Mouse (Mus musculus): ENCODE results near the gene Nfyc.

Gene Nfyc

DNA sequence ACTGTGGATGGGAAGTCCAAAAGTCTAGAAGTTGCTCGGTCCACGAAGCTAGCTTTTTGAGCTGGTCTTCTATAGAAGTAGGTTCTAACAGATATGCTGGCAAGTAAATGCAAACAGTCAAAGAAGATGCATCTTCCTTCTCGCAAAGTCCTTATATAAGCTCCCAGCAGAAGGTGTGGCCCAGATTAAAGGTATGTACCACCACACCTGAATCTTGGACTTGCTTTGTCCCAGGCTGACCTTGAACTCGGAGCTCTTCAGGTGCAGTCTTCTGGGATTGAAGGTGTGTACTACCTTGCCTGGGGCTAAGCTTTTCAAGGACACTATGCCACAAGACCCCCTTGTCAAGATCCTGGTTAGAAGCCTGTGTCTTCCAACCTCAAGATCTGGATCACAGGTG is at the start of gene Nfyc:
Nfyc (minus strand) TSS at position 101 of the 400 bp plus-strand sequence.
- no peak for DNase-seq

DNA sequence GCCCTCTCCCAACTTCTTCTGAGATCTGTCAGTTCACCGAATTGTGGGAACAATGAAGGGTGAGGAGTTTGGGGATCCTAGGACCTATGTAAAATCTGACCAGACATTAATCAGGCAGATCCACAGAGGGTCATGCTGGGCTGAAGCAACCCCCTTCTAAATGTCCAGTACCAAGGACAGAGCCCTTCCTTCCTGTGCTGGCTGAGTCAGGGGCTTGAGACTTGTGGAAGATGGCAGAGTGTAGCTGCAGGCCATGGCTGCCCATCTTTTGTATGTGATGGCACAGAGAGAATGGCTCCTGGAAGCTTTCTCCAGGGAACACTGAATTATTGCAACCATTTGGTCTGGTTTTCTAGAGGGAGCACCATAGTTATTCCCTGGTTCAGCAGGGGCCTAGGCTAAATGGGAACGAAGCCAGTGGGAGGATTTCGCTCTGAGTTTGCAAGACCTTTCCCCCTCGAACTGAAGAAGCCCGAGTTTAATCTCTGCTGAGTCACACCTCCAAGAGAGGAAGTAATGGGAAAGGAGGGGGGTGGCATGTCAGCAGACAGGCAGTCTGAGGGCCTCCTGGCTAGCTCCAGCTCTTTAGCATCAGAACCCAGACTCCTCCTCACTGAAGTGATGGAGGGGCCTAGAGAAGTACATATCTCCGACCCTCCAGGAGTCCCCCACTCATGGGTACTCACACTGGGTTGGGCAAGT is 49.5 kb upstream of the Nfyc start:
- no peak for DNase-seq

DNA sequence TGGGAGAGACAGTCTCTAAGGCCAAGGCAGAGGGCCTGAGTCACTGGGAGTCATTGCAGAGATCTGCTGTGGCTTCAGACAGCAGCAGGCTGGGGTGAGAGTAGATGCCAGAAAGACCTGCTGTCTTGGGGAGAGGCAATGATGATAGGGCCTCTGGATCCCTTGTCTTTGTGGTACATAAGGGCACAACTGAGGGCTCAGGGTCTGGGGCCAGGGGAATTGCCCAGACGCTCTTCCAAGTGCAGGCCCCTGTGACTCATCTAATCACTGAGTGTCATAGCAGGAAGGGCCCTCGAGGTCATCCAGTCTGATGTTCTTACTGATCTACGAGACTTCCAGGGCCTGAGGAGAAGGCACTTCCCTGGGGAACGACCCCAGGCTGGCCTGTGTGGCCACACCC is 48.0 kb upstream of the Nfyc start:
- no peak for DNase-seq

DNA sequence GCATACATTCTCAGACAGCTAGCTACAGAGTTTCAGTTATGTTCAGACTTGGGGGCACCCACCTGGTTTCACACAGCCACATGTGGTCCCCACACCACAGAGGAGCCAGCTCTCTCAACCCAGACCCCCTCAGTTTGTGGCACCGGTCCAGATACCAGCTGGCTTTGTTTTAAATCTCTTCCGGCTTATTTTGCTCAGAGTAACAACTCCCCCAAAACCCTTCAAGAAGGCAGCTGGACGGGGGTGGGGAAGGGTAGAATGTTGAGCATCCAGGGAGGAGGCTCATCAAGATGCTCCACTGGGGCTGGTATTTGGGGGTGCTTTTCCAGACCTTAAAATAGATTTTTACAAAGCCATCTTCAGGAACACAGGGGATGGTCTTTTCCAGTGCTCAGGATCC is 47.4 kb upstream of the Nfyc start:
- DNase-seq: no peak

DNA sequence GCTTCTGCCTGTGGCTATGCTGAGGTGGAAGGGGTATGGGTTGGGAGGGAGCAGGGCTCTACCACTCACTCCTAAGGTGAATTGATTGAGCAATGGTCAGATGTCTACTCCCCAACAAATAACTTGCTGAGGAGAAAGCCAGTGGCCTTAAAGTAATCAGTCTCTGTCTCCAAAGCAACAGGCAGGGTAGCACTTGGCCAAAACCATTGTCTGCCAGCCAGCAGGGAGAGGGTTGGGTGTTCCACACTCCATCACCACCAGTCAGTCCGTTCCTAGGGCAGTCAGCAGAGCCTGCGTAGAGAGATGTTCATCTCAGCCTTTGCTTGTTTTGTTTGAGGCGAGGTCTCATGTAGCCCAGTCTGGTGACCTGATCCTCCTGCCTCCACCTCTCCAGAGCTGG is 44.6 kb upstream of the Nfyc start:
- no peak for DNase-seq

DNA sequence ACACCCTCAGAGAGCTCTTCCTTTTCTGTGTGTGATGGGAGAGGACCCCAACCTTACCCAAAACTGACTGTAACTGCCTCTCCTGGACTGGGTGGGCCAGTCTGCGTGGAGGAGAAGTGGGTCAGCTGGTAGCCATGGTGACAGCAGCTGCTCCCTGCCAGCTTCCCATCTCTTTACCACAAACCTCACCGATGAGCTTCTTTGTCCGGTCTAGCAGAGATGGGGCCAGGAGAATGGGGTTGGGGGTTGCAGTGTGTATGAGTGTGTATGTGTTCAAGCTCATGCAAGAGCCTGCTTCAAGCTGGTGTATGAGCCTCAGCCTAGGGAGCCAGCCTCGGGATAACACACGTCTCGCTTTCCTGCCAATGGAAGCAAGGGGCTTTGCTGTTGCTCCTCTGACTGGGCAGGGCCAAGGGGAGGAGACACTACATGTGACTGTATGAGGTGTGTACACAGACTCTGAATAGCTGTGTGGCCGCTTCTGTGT is 38.9 kb upstream of the Nfyc start:
- no peak for DNase-seq

DNA sequence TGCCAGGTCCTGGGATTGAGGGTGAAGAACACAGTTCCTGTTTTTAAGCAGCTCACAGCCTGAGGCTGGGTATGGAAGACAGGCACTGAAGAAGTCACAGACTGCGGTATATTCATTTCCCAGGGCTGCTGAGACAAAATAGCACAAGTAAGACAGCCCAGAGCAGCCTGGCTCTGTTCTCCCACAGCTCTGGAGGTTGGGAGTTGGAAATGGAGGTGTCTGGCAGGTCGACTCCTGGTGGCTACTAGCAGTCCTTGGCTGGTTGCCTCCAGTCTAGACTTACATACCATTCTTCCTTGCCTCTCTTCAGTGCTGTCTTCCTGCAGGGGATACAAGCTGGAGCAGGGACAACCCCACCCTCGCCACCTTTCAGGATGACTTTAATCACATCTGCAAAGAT is 37.6 kb upstream of the Nfyc start:
- no peak for DNase-seq

DNA sequence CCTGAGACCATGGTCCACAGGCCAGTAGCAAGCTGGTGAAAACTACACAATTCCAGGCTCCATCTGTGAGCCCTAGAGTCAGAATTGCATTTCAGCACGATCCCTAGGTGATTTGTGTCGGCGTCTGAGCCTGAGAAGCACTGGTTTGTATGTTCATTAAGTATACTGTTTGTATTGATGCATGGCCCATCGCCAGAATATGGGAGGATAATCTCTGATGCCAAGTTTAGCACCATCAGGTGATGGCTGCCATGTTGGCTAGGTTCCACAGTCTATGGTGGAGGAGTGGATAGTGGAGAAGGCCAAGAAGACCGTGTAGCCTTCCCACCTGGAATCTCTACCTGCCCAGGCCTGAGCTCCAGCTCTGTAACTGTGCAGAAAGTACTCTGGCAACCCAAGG is 36.9 kb upstream of the Nfyc start:
- DNase-seq: no peak

DNA sequence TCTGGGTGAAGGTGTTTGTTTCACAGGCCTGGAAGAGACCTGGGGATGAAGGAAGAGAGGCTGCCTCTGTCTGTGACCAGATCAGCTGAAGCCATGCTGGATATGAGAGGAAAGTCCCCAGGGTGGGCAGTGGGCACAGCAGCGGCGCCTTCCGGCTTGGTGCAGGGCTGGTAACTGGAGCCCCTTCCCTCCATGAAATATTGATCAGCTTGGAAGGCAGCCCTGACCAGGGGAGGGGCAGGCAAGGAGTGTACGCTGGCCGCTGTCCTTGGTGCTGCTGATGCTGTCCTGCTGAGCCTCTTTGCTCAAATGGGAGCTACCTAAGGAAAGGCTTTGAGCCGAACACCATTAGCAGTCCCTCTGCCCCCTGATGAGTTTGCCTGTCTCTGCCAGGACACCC is 34.8 kb upstream of the Nfyc start:
- DNase-seq: no peak

DNA sequence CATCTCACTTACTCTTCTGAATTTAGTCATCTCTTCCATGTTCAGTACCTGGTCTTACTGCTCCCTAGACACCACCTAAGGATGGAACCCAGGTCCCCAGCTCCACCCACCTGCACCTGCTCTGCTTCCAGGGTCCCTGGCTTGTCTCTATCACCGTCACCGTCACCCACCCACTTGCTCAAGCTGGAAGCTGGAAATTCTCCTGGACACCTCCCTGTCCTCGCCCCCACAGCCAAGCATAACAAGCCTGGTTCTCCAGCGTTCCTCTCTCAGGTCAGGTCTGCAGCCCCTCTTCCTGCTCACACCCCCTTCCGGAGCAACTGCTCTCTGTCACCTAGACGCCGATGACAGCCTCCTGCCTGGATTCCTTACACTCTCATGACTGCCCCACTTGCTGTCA is 28.5 kb upstream of the Nfyc start:
- DNase-seq: no peak

DNA sequence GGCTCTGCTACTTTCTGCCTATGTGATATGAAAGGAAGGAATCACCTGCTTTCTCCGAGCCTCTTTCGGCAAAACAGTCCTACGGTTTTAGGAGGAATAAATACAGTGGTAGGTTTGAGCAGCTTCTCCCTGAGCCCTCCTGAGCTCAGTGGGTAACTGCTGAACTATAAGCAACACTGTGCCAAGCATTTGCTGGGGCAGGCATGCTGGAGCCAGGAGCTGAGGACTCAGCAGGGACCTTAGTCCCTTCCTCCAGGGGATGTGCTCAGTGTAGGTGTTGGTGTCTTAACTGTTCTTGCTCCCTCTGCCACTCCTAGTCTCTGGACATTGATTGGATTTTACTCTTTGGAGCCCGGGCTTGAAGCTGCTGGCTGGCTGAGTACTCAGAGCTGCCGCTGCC is 25.0 kb upstream of the Nfyc start:
- no peak for DNase-seq

DNA sequence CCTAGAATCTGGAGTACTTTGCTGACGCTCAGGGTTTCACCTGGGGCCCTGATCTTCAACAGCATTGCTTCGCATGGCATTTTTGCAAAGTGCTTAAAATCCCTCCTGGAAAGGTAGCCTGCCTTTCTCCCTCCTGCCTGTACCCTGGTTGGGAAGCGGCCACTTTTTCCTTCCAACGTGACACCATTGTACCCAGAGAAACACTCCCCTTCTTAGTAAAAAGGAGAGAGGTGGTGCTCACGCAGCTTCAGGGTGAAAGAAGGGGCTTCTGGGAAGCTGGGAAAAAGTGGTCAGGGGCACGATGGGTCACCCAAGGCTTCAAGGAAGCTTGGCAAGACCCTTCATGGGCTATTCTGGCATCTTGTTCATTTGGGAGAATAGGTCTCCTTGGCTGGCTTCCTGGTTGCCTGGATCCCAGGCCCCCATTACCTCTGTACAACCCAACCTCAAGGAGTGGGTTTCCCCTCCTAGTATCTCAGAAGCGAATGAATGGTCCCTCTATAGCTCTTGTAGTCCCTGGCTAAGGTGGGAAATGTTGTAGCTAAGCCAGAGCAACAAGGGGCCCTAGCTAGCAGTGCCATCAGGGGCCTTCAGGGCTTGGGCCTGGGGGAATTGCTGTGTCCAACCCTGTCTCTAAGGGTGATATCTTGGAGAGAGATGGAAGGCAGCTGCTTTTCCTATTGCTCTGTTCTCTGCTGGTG is 24.1 kb upstream of the Nfyc start:
- no peak for DNase-seq

DNA sequence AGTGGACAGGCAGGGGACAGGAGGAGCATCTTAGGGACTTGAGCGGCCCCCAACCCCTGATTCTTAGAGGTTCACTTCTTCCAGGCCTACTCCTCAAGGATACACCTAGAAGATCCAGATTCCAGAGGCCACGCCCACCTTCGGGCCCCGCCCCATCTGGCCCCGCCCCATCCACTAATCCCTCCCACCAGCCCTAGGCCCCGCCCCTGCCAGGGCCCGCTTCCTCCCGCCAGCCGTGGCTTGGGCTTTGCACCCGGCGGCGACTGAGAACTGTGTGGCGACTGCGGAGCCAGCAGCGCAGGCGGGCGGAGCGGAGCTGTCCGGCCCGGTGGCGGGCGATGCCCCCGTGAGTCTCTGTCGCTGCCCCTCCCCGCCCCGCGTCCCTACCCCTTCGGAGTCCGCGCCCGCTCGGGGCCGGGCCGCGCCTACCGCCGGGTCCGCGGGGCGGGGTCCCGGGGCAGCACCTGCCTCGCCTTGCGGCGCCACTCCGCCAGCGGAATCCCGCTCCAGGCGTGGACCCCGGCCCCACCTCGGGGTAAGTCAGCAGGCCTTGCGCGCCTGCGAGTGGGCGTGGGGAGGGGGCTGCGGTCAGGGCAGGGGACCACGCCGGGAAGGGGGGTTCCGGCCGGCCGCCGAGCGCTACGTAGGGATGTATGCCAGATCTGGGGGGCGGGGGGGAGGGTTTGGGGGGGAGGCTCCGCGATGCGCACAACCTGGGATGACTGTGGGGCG is 23.4 kb upstream of the Nfyc start, which contains the start of gene Rims3:
Rims3 (plus strand) TSS at position 229 of the 732 bp plus-strand sequence.
- peak; percentile 10 to 27 for DNase-seq

DNA sequence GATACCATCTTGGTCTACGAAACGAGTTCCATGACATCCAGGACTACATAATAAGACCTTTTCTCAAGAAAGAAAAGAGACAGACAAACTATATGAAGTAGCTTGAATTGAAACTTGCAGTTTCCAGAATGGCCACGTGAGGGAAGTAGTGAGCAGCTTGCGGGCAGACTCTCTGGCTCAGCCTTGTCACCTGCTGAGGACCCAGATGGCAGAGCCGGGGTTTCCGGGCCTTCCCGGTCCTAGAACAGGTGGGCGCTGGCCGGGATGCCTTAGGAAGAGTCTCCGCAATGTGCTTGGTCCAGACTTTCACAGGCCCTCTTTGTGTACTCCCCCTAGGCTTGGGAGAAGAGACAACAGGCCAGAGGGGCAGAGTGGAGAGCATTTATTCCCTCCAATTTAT is 19.6 kb upstream of the Nfyc start:
- peak; percentile 47 to 66 for DNase-seq

DNA sequence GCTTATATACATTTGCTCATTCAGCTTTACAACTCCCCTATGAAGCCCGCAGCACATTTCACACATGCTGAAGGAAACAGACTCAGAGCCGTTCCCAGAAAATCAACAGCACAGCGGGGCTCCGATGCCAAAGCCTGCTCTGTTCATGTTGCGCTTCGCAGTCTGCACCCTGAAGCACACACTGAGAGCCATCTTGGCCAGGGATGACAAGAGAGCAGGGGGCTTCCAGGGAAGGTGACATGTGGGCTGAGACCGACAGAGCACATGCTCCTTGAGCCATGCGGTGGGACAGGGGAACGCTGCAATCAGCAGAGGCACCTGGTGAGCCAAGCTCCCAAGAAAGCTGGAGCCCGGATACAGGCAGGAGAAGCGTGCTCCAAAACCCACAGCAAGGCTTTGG is 18.1 kb upstream of the Nfyc start:
- DNase-seq: no peak

DNA sequence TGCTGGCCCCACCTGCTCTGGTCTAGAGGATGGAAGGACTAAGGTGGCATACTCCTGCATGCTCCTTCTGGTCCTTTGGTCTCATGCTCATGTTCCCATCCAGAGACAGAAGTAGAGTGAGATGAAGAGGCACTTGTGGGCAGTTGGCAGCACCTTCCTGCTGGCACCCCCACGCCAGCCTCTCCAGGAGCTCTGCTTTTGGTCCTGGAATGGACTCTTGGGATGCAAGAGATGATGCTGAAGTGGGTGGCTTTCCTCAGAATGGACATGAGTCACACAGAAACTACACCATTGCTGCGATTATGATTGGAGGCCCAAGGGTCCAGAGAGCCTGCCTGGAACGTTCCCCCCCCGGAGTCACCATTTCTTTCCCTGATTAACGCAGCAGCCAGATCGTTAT is 17.5 kb upstream of the Nfyc start:
- no peak for DNase-seq

DNA sequence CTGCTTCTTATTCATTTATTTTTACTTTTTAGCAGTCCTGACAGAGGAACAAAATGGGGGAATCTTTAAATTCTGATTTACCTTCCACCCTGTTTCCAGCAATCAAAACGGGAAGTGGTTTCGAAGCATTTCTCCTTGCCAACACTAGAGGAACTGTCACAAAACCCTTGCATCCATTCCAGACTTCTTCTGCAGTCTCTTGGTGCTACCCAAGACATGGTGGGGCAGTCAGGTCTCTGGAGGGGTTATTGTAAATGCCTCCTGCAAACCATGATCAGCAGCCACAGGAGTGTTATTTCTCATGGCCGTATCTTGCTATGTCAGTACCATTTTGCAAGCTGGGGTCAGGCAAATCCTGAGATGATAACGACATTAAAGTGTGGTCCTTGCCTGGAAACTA is 13.7 kb upstream of the Nfyc start:
- no peak for DNase-seq

DNA sequence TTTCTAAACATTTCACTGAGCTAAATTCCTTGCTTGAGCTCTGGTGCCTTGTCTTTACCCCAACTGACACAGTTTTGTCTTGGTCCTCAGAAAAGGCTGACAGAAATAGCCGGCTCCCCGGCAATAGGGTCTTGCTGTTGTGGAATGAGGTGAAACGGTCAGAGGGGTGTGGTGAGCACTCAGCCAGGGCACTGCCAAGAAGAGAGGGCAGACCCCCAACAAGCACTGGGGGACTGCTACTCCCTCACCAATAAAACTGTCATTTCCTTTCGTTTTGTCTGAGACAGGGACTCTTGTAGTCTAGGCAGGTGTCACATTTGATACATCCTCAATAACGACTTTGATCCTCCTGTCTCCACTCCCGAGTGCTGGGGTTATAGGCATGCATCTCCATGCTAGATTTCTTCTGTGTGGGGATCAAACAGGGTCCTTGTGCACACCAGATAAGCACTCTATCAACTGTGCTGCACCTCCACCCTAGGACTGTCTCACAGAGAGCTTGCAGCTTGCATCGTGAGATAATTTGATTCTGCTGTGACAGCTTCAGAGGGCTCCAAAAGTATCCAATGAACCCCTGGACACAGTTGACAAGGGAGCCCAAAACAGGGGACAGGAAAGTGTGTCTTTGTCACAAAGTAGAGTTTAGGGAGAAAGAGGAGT is 13.2 kb upstream of the Nfyc start:
- DNase-seq: no peak

DNA sequence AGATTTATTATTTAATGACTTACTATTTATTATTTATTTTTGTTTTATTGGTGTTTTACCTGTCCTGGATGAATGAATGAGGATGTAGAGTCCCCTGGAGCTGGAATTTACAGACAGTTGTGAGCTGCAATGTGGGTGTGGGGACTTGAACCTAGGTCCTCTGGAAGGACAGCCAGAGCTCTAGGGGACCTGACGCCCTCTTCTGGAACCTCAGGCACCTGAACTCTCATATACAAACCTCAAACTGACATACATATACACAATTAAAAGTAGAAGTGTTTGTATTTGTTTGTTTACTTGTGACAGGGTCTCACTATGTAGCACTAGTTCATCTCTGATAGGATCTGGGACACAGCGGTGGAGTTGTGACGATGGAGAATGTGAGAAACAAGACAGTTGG is 10.0 kb upstream of the Nfyc start:
- no peak for DNase-seq

DNA sequence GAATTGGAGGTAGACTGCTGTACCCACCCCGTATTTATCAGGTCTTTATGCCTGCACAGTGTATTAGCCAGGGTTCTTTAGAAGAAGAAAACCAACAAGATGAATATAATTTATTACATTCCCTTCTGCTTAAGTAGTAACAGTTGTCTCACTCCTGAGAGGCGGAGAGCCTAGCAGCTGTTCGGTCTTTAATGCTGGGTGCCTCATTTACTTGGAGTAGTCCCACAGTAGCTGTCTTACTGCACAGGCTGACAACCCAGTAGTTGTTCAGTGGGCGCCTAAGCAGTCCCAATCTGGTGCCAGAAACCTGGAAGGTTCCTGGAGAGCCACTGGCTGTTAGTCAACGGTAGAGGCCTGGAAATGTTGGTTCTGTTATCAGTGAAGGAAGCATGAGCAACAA is 605 bp downstream of the Nfyc start:
- no peak for DNase-seq

DNA sequence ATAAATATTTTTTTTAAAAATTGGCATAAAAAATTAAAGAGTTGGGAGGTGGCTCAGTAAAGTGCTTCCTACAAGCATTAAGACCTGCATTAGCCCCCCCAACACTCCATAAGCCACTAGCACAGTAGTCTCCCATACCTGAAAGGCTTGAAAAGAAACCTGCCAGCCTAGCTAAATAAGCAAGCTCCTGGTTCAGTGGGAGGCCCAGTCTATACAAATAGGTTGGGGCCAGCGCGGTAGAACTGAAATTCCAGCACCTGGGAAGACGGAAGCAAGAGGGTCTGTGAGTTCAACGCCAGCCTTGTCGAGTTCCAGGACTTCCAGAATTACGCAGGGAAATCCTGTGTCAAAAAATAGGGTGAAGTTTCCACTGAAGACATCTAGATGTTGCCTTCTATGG is 5.0 kb downstream of the Nfyc start:
- DNase-seq: no peak

DNA sequence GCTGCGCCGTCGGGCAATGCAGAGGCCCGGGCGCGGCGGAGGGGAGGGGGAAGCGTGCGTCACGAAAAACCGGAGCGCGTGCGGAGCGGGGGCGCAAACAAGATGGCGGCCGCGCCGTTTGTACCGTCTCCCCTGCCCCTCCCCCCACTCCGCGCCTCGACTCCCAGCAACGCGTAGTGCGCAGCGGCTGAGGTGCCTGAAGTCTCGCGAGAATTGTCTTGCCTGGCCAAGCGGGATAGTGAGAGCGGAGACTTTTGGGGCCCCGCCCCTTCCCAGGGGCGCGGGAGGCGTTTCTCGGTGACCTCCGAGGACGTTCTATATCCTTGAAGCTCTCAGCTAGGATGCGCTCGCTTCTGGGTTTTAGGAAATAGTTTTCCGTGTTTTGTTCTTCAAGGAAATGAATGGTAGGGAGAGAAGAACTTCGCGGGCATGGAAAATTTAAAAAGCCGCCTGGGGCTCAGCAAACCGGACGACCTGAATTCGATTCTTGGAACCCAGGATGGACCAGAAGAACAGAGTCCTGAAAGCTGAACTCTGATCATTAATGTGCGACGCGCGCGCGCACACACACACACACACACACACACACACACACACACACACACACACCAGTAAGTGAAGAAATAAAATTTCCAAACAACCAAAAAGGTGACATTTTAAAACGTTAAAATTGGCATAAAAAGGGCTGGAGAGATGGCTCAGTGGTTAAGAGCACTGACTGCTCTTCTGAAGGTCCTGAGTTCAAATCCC is 5.6 kb downstream of the Nfyc start:
- DNase-seq: peak; percentile 97 to 98

All from lung, adult 18-20 months (tissue).